Mouse (Mus musculus): ENCODE measurements at regions not wholly inside any gene's neighbourhood (a gene's known extent, or its start where the extent isn't known, plus 50 kb on each side); places are given as distances from the start of the nearest gene placed in this dataset.

- Histone ChIP-seq H3K4me3 (ENCODE audit: insufficient read depth, low read length) (no peak overlapping the region), H3K27ac (ENCODE audit: insufficient read depth, low read depth, low read length) (no peak overlapping the region), H3K4me1 (ENCODE audit: control insufficient read depth, insufficient read depth, low read length) (no peaks in the 10 kb centered on the region)
- TF ChIP-seq CTCF (IDR thresholded peaks at IDR 0.05; ENCODE audit: low read depth, low read length) (no peak), POLR2A (IDR thresholded peaks at IDR 0.05; ENCODE audit: borderline replicate concordance, low read depth, low read length) (no peak)
Observed at GRCm38 (mm10) chr4:152928422-152928985, 450.8 kb upstream of the Kcnab2 start.

GRCm38 (mm10) chr4:152920261-152920660 lies 442.6 kb upstream of the Kcnab2 start:
- Histone ChIP-seq H3K4me1 (ENCODE audit: control insufficient read depth, insufficient read depth, low read length) (no peaks in the 10 kb centered on the region), H3K4me3 (ENCODE audit: insufficient read depth, low read length) (no peak overlapping the region)

GRCm38 (mm10) chr4:152919851-152920250 lies 442.2 kb upstream of the Kcnab2 start:
- no peaks in the 10 kb centered on the region for H3K4me1 ChIP-seq (ENCODE audit: control insufficient read depth, insufficient read depth, low read length)
- H3K4me3 ChIP-seq (ENCODE audit: insufficient read depth, low read length), result no peak overlapping the region
- H3K27ac ChIP-seq (ENCODE audit: insufficient read depth, low read depth, low read length), result no peak overlapping the region
- no peak for TF ChIP-seq POLR2A (IDR thresholded peaks at IDR 0.05; ENCODE audit: borderline replicate concordance, low read depth, low read length)
- TF ChIP-seq CTCF (IDR thresholded peaks at IDR 0.05; ENCODE audit: low read depth, low read length), result no peak

More at GRCm38 (mm10) chr4:152920261-152920660, 442.6 kb upstream of the Kcnab2 start:
- no peak overlapping the region for H3K27ac ChIP-seq (ENCODE audit: insufficient read depth, low read depth, low read length)
- TF ChIP-seq POLR2A (IDR thresholded peaks at IDR 0.05; ENCODE audit: borderline replicate concordance, low read depth, low read length) (no peak), CTCF (IDR thresholded peaks at IDR 0.05; ENCODE audit: low read depth, low read length) (no peak)

GRCm38 (mm10) chr4:152916576-152916975 lies 438.9 kb upstream of the Kcnab2 start:
- TF ChIP-seq POLR2A (IDR thresholded peaks at IDR 0.05; ENCODE audit: borderline replicate concordance, low read depth, low read length), result no peak
- TF ChIP-seq CTCF (IDR thresholded peaks at IDR 0.05; ENCODE audit: low read depth, low read length), result no peak
- no peaks in the 10 kb centered on the region for H3K4me1 ChIP-seq (ENCODE audit: control insufficient read depth, insufficient read depth, low read length)
- no peak overlapping the region for H3K4me3 ChIP-seq (ENCODE audit: insufficient read depth, low read length)
- H3K27ac ChIP-seq (ENCODE audit: insufficient read depth, low read depth, low read length), result no peak overlapping the region

- no peaks in the 10 kb centered on the region for H3K4me1 ChIP-seq (ENCODE audit: control insufficient read depth, insufficient read depth, low read length)
- no peak overlapping the region for H3K27ac ChIP-seq (ENCODE audit: insufficient read depth, low read depth, low read length)
- TF ChIP-seq CTCF (IDR thresholded peaks at IDR 0.05; ENCODE audit: low read depth, low read length) (no peak), POLR2A (IDR thresholded peaks at IDR 0.05; ENCODE audit: borderline replicate concordance, low read depth, low read length) (no peak)
- no peak overlapping the region for H3K4me3 ChIP-seq (ENCODE audit: insufficient read depth, low read length)
Observed at GRCm38 (mm10) chr4:152913497-152913896, 435.8 kb upstream of the Kcnab2 start.

GRCm38 (mm10) chr4:152912846-152913245 lies 435.2 kb upstream of the Kcnab2 start:
- no peaks in the 10 kb centered on the region for H3K4me1 ChIP-seq (ENCODE audit: control insufficient read depth, insufficient read depth, low read length)
- H3K4me3 ChIP-seq (ENCODE audit: insufficient read depth, low read length), result no peak overlapping the region
- TF ChIP-seq CTCF (IDR thresholded peaks at IDR 0.05; ENCODE audit: low read depth, low read length) (no peak), POLR2A (IDR thresholded peaks at IDR 0.05; ENCODE audit: borderline replicate concordance, low read depth, low read length) (no peak)
- H3K27ac ChIP-seq (ENCODE audit: insufficient read depth, low read depth, low read length), result no peak overlapping the region

GRCm38 (mm10) chr4:152908235-152908634 lies 430.6 kb upstream of the Kcnab2 start:
- Histone ChIP-seq H3K27ac (ENCODE audit: insufficient read depth, low read depth, low read length) (no peak overlapping the region), H3K4me1 (ENCODE audit: control insufficient read depth, insufficient read depth, low read length) (no peaks in the 10 kb centered on the region), H3K4me3 (ENCODE audit: insufficient read depth, low read length) (no peak overlapping the region)
- no peak for TF ChIP-seq CTCF (IDR thresholded peaks at IDR 0.05; ENCODE audit: low read depth, low read length)
- TF ChIP-seq POLR2A (IDR thresholded peaks at IDR 0.05; ENCODE audit: borderline replicate concordance, low read depth, low read length), result no peak

- Histone ChIP-seq H3K27ac (ENCODE audit: insufficient read depth, low read depth, low read length) (no peak overlapping the region), H3K4me1 (ENCODE audit: control insufficient read depth, insufficient read depth, low read length) (no peaks in the 10 kb centered on the region), H3K4me3 (ENCODE audit: insufficient read depth, low read length) (no peak overlapping the region)
- TF ChIP-seq CTCF (IDR thresholded peaks at IDR 0.05; ENCODE audit: low read depth, low read length), result no peak
- TF ChIP-seq POLR2A (IDR thresholded peaks at IDR 0.05; ENCODE audit: borderline replicate concordance, low read depth, low read length), result no peak
Observed at GRCm38 (mm10) chr4:152902851-152903250, 425.2 kb upstream of the Kcnab2 start.

GRCm38 (mm10) chr4:152900049-152900448 lies 422.4 kb upstream of the Kcnab2 start:
- Histone ChIP-seq H3K4me1 (ENCODE audit: control insufficient read depth, insufficient read depth, low read length) (no peaks in the 10 kb centered on the region), H3K4me3 (ENCODE audit: insufficient read depth, low read length) (no peak overlapping the region), H3K27ac (ENCODE audit: insufficient read depth, low read depth, low read length) (no peak overlapping the region)
- TF ChIP-seq POLR2A (IDR thresholded peaks at IDR 0.05; ENCODE audit: borderline replicate concordance, low read depth, low read length) (no peak), CTCF (IDR thresholded peaks at IDR 0.05; ENCODE audit: low read depth, low read length) (no peak)

GRCm38 (mm10) chr4:152895076-152895475 lies 417.4 kb upstream of the Kcnab2 start:
- H3K4me1 ChIP-seq (ENCODE audit: control insufficient read depth, insufficient read depth, low read length), result no peaks in the 10 kb centered on the region
- H3K27ac ChIP-seq (ENCODE audit: insufficient read depth, low read depth, low read length), result no peak overlapping the region
- H3K4me3 ChIP-seq (ENCODE audit: insufficient read depth, low read length), result no peak overlapping the region
- TF ChIP-seq POLR2A (IDR thresholded peaks at IDR 0.05; ENCODE audit: borderline replicate concordance, low read depth, low read length) (no peak), CTCF (IDR thresholded peaks at IDR 0.05; ENCODE audit: low read depth, low read length) (no peak)

- no peak overlapping the region for H3K4me3 ChIP-seq (ENCODE audit: insufficient read depth, low read length)
- TF ChIP-seq POLR2A (IDR thresholded peaks at IDR 0.05; ENCODE audit: borderline replicate concordance, low read depth, low read length), result no peak
- TF ChIP-seq CTCF (IDR thresholded peaks at IDR 0.05; ENCODE audit: low read depth, low read length), result no peak
- no peak overlapping the region for H3K27ac ChIP-seq (ENCODE audit: insufficient read depth, low read depth, low read length)
- no peaks in the 10 kb centered on the region for H3K4me1 ChIP-seq (ENCODE audit: control insufficient read depth, insufficient read depth, low read length)
Observed at GRCm38 (mm10) chr4:152892997-152893396, 415.3 kb upstream of the Kcnab2 start.
